Mouse (Mus musculus): Measurements from ENCODE around the gene Alg9. TPM values are rescaled to one million over a fixed set of nuclear protein-coding genes. Genes with fewer than 3 reads are reported as not detected.

Alg9 gene
- polyA plus RNA-seq, 1 experiment from 2014 or later, result 43.7 TPM

GRCm38 (mm10) chr9:50813796-50814195 is 39.0 kb downstream of the Alg9 start:
- no peaks in the 10 kb centered on the region for H3K27me3 ChIP-seq (ENCODE audit: insufficient read depth, low read length)
- H3K36me3 ChIP-seq (ENCODE audit: insufficient read depth), result peaks cover 50% of the 10 kb centered on the region
- H3K9ac ChIP-seq, result no peak overlapping the region
- no peak overlapping the region for H3K4me3 ChIP-seq (ENCODE audit: low read depth, low read length)
- 95% methylated on average over 5 of the region's 5 CpGs for WGBS
- H3K4me1 ChIP-seq (ENCODE audit: insufficient read depth), result no peaks in the 10 kb centered on the region
- DNase-seq, result no peak
- TF ChIP-seq CTCF (IDR thresholded peaks at IDR 0.05; ENCODE audit: low read depth), result no peak
- H3K9me3 ChIP-seq (ENCODE audit: low read depth, low read length), result no peaks in the 10 kb centered on the region
- H3K4me2 ChIP-seq, result no peak overlapping the region
- no peak overlapping the region for H3K27ac ChIP-seq (ENCODE audit: low read depth)
- ATAC-seq (ENCODE audit: insufficient read depth), result no peak

GRCm38 (mm10) chr9:50815666-50816065 is 40.8 kb downstream of the Alg9 start:
- Histone ChIP-seq H3K27me3 (ENCODE audit: insufficient read depth, low read length) (no peaks in the 10 kb centered on the region), H3K4me3 (ENCODE audit: low read depth, low read length) (no peak overlapping the region), H3K9me3 (ENCODE audit: low read depth, low read length) (no peaks in the 10 kb centered on the region), H3K9ac (no peak overlapping the region), H3K27ac (ENCODE audit: low read depth) (no peak overlapping the region), H3K4me2 (no peak overlapping the region), H3K4me1 (ENCODE audit: insufficient read depth) (no peaks in the 10 kb centered on the region), H3K36me3 (ENCODE audit: insufficient read depth) (peaks cover 38% of the 10 kb centered on the region)
- no peak for TF ChIP-seq CTCF (IDR thresholded peaks at IDR 0.05; ENCODE audit: low read depth)
- DNase-seq (no peak), ATAC-seq (ENCODE audit: insufficient read depth) (no peak)
- WGBS, result 97% methylated on average over 4 of the region's 4 CpGs

- 91% methylated on average over 1 of the region's 1 CpGs for WGBS
- ATAC-seq (ENCODE audit: insufficient read depth), result no peak
- H3K4me2 ChIP-seq, result no peak overlapping the region
- H3K4me1 ChIP-seq (ENCODE audit: insufficient read depth), result no peaks in the 10 kb centered on the region
- no peak overlapping the region for H3K9ac ChIP-seq
- no peak overlapping the region for H3K27ac ChIP-seq (ENCODE audit: low read depth)
- no peaks in the 10 kb centered on the region for H3K27me3 ChIP-seq (ENCODE audit: insufficient read depth, low read length)
- peaks cover 34% of the 10 kb centered on the region for H3K36me3 ChIP-seq (ENCODE audit: insufficient read depth)
- H3K9me3 ChIP-seq (ENCODE audit: low read depth, low read length), result no peaks in the 10 kb centered on the region
- DNase-seq, result no peak
- no peak for TF ChIP-seq CTCF (IDR thresholded peaks at IDR 0.05; ENCODE audit: low read depth)
- no peak overlapping the region for H3K4me3 ChIP-seq (ENCODE audit: low read depth, low read length)
These were observed 41.7 kb downstream of the Alg9 start for GRCm38 (mm10) chr9:50816512-50816911.

GRCm38 (mm10) chr9:50818050-50818449 is 43.2 kb downstream of the Alg9 start:
- WGBS, result 60% methylated on average over 6 of the region's 6 CpGs
- H3K27ac ChIP-seq (ENCODE audit: low read depth), result no peak overlapping the region
- no peaks in the 10 kb centered on the region for H3K4me1 ChIP-seq (ENCODE audit: insufficient read depth)
- no peaks in the 10 kb centered on the region for H3K27me3 ChIP-seq (ENCODE audit: insufficient read depth, low read length)
- peaks cover 41% of the 10 kb centered on the region for H3K36me3 ChIP-seq (ENCODE audit: insufficient read depth)
- TF ChIP-seq CTCF (IDR thresholded peaks at IDR 0.05; ENCODE audit: low read depth), result no peak
- H3K4me3 ChIP-seq (ENCODE audit: low read depth, low read length), result no peak overlapping the region
- no peak for DNase-seq
- no peak for ATAC-seq (ENCODE audit: insufficient read depth)
- H3K9me3 ChIP-seq (ENCODE audit: low read depth, low read length), result no peaks in the 10 kb centered on the region
- H3K4me2 ChIP-seq, result no peak overlapping the region
- no peak overlapping the region for H3K9ac ChIP-seq

GRCm38 (mm10) chr9:50819716-50820115 is 44.9 kb downstream of the Alg9 start:
- H3K36me3 ChIP-seq (ENCODE audit: insufficient read depth), result peaks cover 35% of the 10 kb centered on the region
- 82% methylated on average over 6 of the region's 6 CpGs for WGBS

GRCm38 (mm10) chr9:50821651-50822050 is 46.8 kb downstream of the Alg9 start:
- Histone ChIP-seq H3K9me3 (ENCODE audit: low read depth, low read length) (no peaks in the 10 kb centered on the region), H3K4me2 (no peak overlapping the region), H3K27ac (ENCODE audit: low read depth) (no peak overlapping the region), H3K4me3 (ENCODE audit: low read depth, low read length) (no peak overlapping the region), H3K36me3 (ENCODE audit: insufficient read depth) (peaks cover 35% of the 10 kb centered on the region), H3K9ac (no peak overlapping the region), H3K27me3 (ENCODE audit: insufficient read depth, low read length) (no peaks in the 10 kb centered on the region), H3K4me1 (ENCODE audit: insufficient read depth) (no peaks in the 10 kb centered on the region)
- WGBS, result 91% methylated on average over 6 of the region's 6 CpGs
- ATAC-seq (ENCODE audit: insufficient read depth) (no peak), DNase-seq (no peak)
- TF ChIP-seq CTCF (IDR thresholded peaks at IDR 0.05; ENCODE audit: low read depth), result no peak

More at GRCm38 (mm10) chr9:50819716-50820115, 44.9 kb downstream of the Alg9 start:
- DNase-seq (no peak), ATAC-seq (ENCODE audit: insufficient read depth) (no peak)
- Histone ChIP-seq H3K4me3 (ENCODE audit: low read depth, low read length) (no peak overlapping the region), H3K27ac (ENCODE audit: low read depth) (no peak overlapping the region), H3K4me2 (no peak overlapping the region), H3K9me3 (ENCODE audit: low read depth, low read length) (no peaks in the 10 kb centered on the region), H3K9ac (no peak overlapping the region), H3K27me3 (ENCODE audit: insufficient read depth, low read length) (no peaks in the 10 kb centered on the region), H3K4me1 (ENCODE audit: insufficient read depth) (no peaks in the 10 kb centered on the region)
- TF ChIP-seq CTCF (IDR thresholded peaks at IDR 0.05; ENCODE audit: low read depth), result no peak

GRCm38 (mm10) chr9:50822216-50822615 is 47.4 kb downstream of the Alg9 start:
- Histone ChIP-seq H3K9me3 (ENCODE audit: low read depth, low read length) (no peaks in the 10 kb centered on the region), H3K27me3 (ENCODE audit: insufficient read depth, low read length) (no peaks in the 10 kb centered on the region), H3K4me3 (ENCODE audit: low read depth, low read length) (no peak overlapping the region), H3K9ac (no peak overlapping the region), H3K4me1 (ENCODE audit: insufficient read depth) (no peaks in the 10 kb centered on the region), H3K4me2 (no peak overlapping the region), H3K27ac (ENCODE audit: low read depth) (no peak overlapping the region), H3K36me3 (ENCODE audit: insufficient read depth) (peaks cover 35% of the 10 kb centered on the region)
- ATAC-seq (ENCODE audit: insufficient read depth) (no peak), DNase-seq (no peak)
- whole genome bisulfite sequencing, result 96% methylated on average over 5 of the region's 5 CpGs
- TF ChIP-seq CTCF (IDR thresholded peaks at IDR 0.05; ENCODE audit: low read depth), result no peak
